Mouse (Mus musculus) hindbrain, embryonic 12.5 days (tissue): ENCODE results near the gene Olfr749. TPM values are rescaled to one million over a fixed set of nuclear protein-coding genes. Genes with fewer than 3 reads are reported as not detected.
"Not testable (repeated sequence)": the region's sequence is repeated elsewhere in the genome, so short reads cannot be mapped to it uniquely, and the experiment has no call there.

Source experiments
- ATAC-seq: fragments of 200-750 bp; cut with Nextera tagmentation; 2 replicates; pipeline ENCODE4 v1.8.0; 2017; ENCODE audit warnings: moderate TSS enrichment; ENCODE audit not compliant: low FRiP score
- H3K27ac ChIP-seq: fragments of 300-500 bp; sonication (generic); 2 replicates; pipeline ENCODE4 v1.5.1; 2016; ENCODE audit warnings: mild to moderate bottlenecking
- H3K27me3 ChIP-seq: fragments of 300-500 bp; sonication (generic); 2 replicates; pipeline ENCODE4 v1.6.1; 2016; ENCODE audit warnings: mild to moderate bottlenecking
- H3K36me3 ChIP-seq: fragments of 300-500 bp; sonication (generic); 2 replicates; pipeline ENCODE4 v1.6.1; 2016; ENCODE audit warnings: mild to moderate bottlenecking
- H3K4me1 ChIP-seq: fragments of 300-500 bp; sonication (generic); 2 replicates; pipeline ENCODE4 v1.6.1; 2016
- H3K4me2 ChIP-seq: fragments of 300-500 bp; sonication (generic); replicated peaks from 2 replicates; pipeline ENCODE4 v1.6.1; 2016; ENCODE audit warnings: mild to moderate bottlenecking
- H3K4me3 ChIP-seq: fragments of 300-500 bp; sonication (generic); 2 replicates; pipeline ENCODE4 v1.5.1; 2016; ENCODE audit warnings: mild to moderate bottlenecking
- H3K9ac ChIP-seq: fragments of 300-500 bp; sonication (generic); 2 replicates; pipeline ENCODE4 v1.6.1; 2016; ENCODE audit warnings: mild to moderate bottlenecking, moderate library complexity
- H3K9me3 ChIP-seq: fragments of 300-500 bp; sonication (generic); replicated peaks from 2 replicates; pipeline ENCODE4 v1.6.1; 2016; ENCODE audit warnings: mild to moderate bottlenecking
- WGBS: fragments of 180-500 bp; shearing (Covaris S2); methylation state at CpG from one replicate; pipeline ENCODE4 v1.1.7; 2016; 5-methylcytosine and 5-hydroxymethylcytosine counted together
- polyA plus RNA-seq: library from polyadenylated mRNA; unstranded; fragments of >200 nt; fragmentation: Nextera tagmentation; extraction: Ambion mirVana; gene quantifications from 2 replicates; pipeline ENCODE4 v1.2.1, GENCODE M21; 2016

Gene Olfr749
- polyA plus RNA-seq: not detected in 2 replicates

GRCm38 (mm10) chr14:50744994-50745393 lies at the start of gene Olfr749:
TSS of gene Olfr749 (minus strand) at chr14:50745094.
- no peak for ATAC-seq
- H3K4me3 ChIP-seq: no peak within 1 kb of the TSS
- no peaks in the 10 kb centered on the region for H3K27me3 ChIP-seq
- no peaks in the 10 kb centered on the region for H3K4me1 ChIP-seq
- no peak within 1 kb of the TSS for H3K9ac ChIP-seq
- no peaks in the 10 kb centered on the region for H3K36me3 ChIP-seq
- H3K27ac ChIP-seq: no peak within 1 kb of the TSS
- H3K9me3 ChIP-seq: no peaks in the 10 kb centered on the region
- no peak within 1 kb of the TSS for H3K4me2 ChIP-seq

GRCm38 (mm10) chr14:50788157-50788556 lies 43.3 kb upstream of the Olfr749 start:
- Histone ChIP-seq H3K4me2 (no peak overlapping the region), H3K9me3 (no peaks in the 10 kb centered on the region), H3K27me3 (no peaks in the 10 kb centered on the region), H3K4me3 (no peak overlapping the region), H3K36me3 (no peaks in the 10 kb centered on the region), H3K4me1 (peaks cover 5% of the 10 kb centered on the region), H3K9ac (no peak overlapping the region), H3K27ac (no peak overlapping the region)
- no peak for ATAC-seq
- WGBS: 14% methylated on average over 2 of the region's 2 CpGs

DNA sequence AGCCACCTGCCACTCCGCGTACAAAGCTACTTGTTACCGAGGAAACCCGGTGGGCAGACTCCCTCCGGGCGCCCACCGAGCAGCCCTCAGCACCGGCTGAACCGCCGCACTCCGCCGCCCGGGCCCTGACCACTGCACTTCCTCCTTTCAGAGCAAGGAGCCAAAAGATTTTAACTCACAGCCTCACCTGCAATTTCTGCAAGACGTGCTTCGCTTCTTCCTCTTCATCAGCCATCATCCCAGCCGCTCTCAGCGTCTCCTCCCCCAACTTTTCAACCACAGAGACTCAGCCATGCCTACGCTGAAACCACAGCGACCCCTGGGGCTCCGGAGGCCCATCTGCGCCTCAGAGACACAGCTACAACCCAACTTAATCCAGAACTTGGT lies 40.4 kb upstream of the Olfr749 start, which contains the start of gene Ttc5:
Ttc5 (minus strand) TSS at position 269 of the 387 bp plus-strand sequence.
- Histone ChIP-seq H3K9ac (peak within 1 kb of the TSS; percentile 82), H3K4me3 (peak within 1 kb of the TSS; percentile 81)

GRCm38 (mm10) chr14:50784391-50785250 lies 39.7 kb upstream of the Olfr749 start:
- Histone ChIP-seq H3K27me3 (no peaks in the 10 kb centered on the region), H3K4me2 (peak overlapping the region; percentile 55), H3K4me1 (peaks cover 5% of the 10 kb centered on the region), H3K9ac (peak overlapping the region; percentile 82), H3K36me3 (peaks cover 19% of the 10 kb centered on the region), H3K4me3 (peak overlapping the region; percentile 81), H3K9me3 (no peaks in the 10 kb centered on the region; the same call in 1 of the 2 replicates), H3K27ac (peak overlapping the region; percentile 80)
- no peak for ATAC-seq
- WGBS: 31% methylated on average over 16 of the region's 16 CpGs

More for the DNA sequence above, 40.4 kb upstream of the Olfr749 start, which contains the start of gene Ttc5:
- peak; percentile 94 for ATAC-seq
- Histone ChIP-seq H3K4me2 (peak within 1 kb of the TSS; percentile 55), H3K27ac (peak within 1 kb of the TSS; percentile 80), H3K4me1 (peaks cover 5% of the 10 kb centered on the region), H3K36me3 (peaks cover 16% of the 10 kb centered on the region), H3K9me3 (no peaks in the 10 kb centered on the region; the same call in 1 of the 2 replicates), H3K27me3 (no peaks in the 10 kb centered on the region)
- under 1% methylated on average over 21 of the region's 21 CpGs for WGBS

DNA sequence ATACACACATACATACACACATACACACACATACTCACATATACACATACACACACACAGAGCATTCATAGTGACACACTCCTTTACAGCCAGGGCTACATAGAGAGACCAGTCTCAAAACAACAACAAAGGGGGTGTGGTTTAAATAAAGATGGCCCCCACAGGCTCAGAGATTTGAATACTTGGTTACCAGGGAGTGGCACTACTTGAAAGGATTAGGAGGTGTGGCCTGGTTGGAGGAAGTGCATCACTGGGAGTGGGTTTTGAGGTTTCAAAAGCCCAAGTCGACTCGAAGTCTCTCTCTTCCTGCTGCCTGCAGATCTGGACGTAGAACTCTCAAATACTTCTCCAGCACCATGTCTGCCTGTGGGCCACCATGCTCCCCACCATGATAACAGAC lies 37.3 kb upstream of the Olfr749 start:
- no peak for ATAC-seq
- Histone ChIP-seq H3K4me1 (peaks cover 5% of the 10 kb centered on the region), H3K27me3 (no peaks in the 10 kb centered on the region), H3K4me3 (no peak overlapping the region), H3K4me2 (no peak overlapping the region), H3K27ac (no peak overlapping the region), H3K9ac (no peak overlapping the region), H3K36me3 (peaks cover 26% of the 10 kb centered on the region), H3K9me3 (no peaks in the 10 kb centered on the region; the same call in 1 of the 2 replicates)
- 98% methylated on average over 3 of the region's 3 CpGs for WGBS

- H3K9me3 ChIP-seq: no peaks in the 10 kb centered on the region
- H3K4me1 ChIP-seq: no peaks in the 10 kb centered on the region
- no peak overlapping the region for H3K4me2 ChIP-seq
- no peak overlapping the region for H3K9ac ChIP-seq
- no peak overlapping the region for H3K4me3 ChIP-seq
- H3K27ac ChIP-seq: no peak overlapping the region
- no peak for ATAC-seq
- peaks cover 84% of the 10 kb centered on the region for H3K36me3 ChIP-seq
- H3K27me3 ChIP-seq: no peaks in the 10 kb centered on the region
- WGBS: 78% methylated on average over 2 of the region's 2 CpGs
Measured at GRCm38 (mm10) chr14:50771342-50771741, 26.4 kb upstream of the Olfr749 start.

DNA sequence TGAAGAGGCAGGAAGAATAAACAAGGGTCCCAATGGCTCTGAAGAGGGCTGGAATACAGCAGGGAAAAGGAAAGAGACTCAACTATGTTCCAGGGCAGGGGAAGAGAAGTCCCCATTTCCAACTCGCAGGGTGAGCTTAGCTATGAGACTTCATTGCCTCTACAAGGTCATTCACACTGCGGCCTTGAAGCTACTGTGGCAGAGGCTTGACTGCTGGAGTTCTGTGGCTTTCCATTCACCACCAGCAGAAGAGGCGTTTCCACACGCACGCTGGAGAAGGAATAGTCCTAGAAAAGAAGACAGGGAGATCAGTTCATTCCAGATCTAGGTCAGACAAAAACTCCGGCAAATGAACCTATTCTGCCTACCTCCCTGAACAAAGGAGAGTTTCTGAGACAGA lies 20.8 kb upstream of the Olfr749 start:
- H3K27ac ChIP-seq: no peak overlapping the region
- no peak overlapping the region for H3K4me2 ChIP-seq
- H3K9ac ChIP-seq: no peak overlapping the region
- H3K4me3 ChIP-seq: no peak overlapping the region
- peaks cover 57% of the 10 kb centered on the region for H3K36me3 ChIP-seq
- no peaks in the 10 kb centered on the region for H3K9me3 ChIP-seq
- H3K27me3 ChIP-seq: no peaks in the 10 kb centered on the region
- H3K4me1 ChIP-seq: no peaks in the 10 kb centered on the region
- WGBS: 93% methylated on average over 6 of the region's 6 CpGs
- no peak for ATAC-seq

- Histone ChIP-seq H3K27me3 (no peaks in the 10 kb centered on the region), H3K4me2 (no peak overlapping the region), H3K27ac (no peak overlapping the region), H3K4me1 (no peaks in the 10 kb centered on the region), H3K4me3 (no peak overlapping the region), H3K9me3 (no peaks in the 10 kb centered on the region), H3K9ac (no peak overlapping the region), H3K36me3 (peaks cover 4% of the 10 kb centered on the region; the same call in 1 of the 2 replicates)
- WGBS: 79% methylated on average over 5 of the region's 5 CpGs
- no peak for ATAC-seq
Measured at GRCm38 (mm10) chr14:50758416-50759085, 13.7 kb upstream of the Olfr749 start.

GRCm38 (mm10) chr14:50741584-50741983 lies 3.3 kb downstream of the Olfr749 start:
- no peak overlapping the region for H3K27ac ChIP-seq
- no peak overlapping the region for H3K9ac ChIP-seq
- 70% methylated on average over 2 of the region's 2 CpGs for WGBS
- H3K36me3 ChIP-seq: no peaks in the 10 kb centered on the region
- no peak overlapping the region for H3K4me2 ChIP-seq
- no peaks in the 10 kb centered on the region for H3K4me1 ChIP-seq
- no peak for ATAC-seq
- H3K4me3 ChIP-seq: no peak overlapping the region
- no peaks in the 10 kb centered on the region for H3K9me3 ChIP-seq
- no peaks in the 10 kb centered on the region for H3K27me3 ChIP-seq

DNA sequence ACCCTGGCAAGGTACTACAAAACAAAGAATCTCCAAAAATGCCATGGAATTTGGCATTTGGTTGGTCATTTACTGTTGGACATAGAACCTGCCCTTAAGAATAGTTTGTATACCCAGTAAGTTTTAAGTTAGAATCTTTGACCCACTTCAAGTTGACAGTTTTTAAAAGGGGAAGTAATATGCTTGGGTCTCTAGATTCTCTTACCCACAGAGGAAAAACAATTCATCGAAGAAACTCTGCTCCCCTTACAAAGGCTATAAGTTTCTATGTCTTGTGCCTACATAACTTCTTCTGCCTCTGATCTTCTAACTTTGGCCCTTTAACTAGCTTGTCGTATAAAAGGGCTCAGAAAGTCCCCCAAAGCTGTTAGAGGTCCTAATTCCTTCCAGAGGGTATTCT lies 4.6 kb downstream of the Olfr749 start:
- Histone ChIP-seq H3K9me3 (no peaks in the 10 kb centered on the region), H3K27ac (no peak overlapping the region), H3K27me3 (no peaks in the 10 kb centered on the region), H3K4me2 (no peak overlapping the region), H3K4me3 (no peak overlapping the region), H3K36me3 (no peaks in the 10 kb centered on the region), H3K4me1 (no peaks in the 10 kb centered on the region), H3K9ac (no peak overlapping the region)
- 76% methylated on average over 2 of the region's 2 CpGs for WGBS
- ATAC-seq: no peak

- H3K9ac ChIP-seq, H3K9me3 ChIP-seq, H3K4me3 ChIP-seq, H3K36me3 ChIP-seq, H3K4me2 ChIP-seq, H3K4me1 ChIP-seq, ATAC-seq, H3K27me3 ChIP-seq, H3K27ac ChIP-seq: not testable (repeated sequence)
- WGBS: 85% methylated on average over 3 of the region's 4 CpGs
Measured at GRCm38 (mm10) chr14:50722371-50722770, 22.5 kb downstream of the Olfr749 start.

DNA sequence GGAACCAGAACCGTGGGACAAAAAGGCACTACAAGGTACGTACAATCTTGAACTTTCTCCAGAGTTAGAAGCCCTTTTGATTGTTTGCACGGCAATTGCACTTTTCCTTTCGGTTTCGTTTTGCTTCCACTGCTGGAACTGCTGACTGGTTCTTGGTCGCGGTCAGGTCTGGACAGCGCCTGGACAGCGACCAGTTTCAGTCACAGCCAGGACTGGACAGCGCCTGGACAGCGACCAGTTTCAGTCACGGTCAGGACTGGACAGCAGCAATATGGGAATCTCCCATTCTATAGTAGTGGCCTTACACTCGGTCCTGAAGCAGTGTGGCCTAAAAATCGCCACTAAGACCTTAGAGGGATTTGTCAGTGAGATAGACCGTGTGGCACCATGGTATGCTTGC lies 25.0 kb downstream of the Olfr749 start:
- H3K9me3 ChIP-seq, ATAC-seq, H3K36me3 ChIP-seq, H3K9ac ChIP-seq, H3K4me3 ChIP-seq, H3K27ac ChIP-seq, H3K4me2 ChIP-seq, H3K27me3 ChIP-seq, H3K4me1 ChIP-seq: not testable (repeated sequence)
- 92% methylated on average over 15 of the region's 15 CpGs for WGBS
